Mouse (Mus musculus) limb, embryonic 11.5 days (tissue): Measurements from ENCODE around the gene Cirbp. TPM values are rescaled to one million over a fixed set of nuclear protein-coding genes. Genes with fewer than 3 reads are reported as not detected.

ENCODE experiments used
- ATAC-seq: fragments of 200-750 bp; cut with Nextera tagmentation; 2 replicates; pipeline ENCODE4 v1.8.0; 2017; ENCODE audit warnings: low read depth; ENCODE audit not compliant: insufficient number of reproducible peaks, low FRiP score, low TSS enrichment
- DNase-seq: peaks from one replicate; pipeline ENCODE4 v3.0.0-alpha.2; 2015; ENCODE audit warnings: low spot score
- H3K27ac ChIP-seq: fragments of 300-500 bp; sonication (generic); replicated peaks from 2 replicates; pipeline ENCODE4 v1.5.1; 2014; ENCODE audit warnings: low read depth, mild to moderate bottlenecking, low read length
- H3K27me3 ChIP-seq: fragments of 300-500 bp; sonication (generic); 2 replicates; pipeline ENCODE4 v1.6.1; 2014; ENCODE audit warnings: mild to moderate bottlenecking, low read length, mixed read lengths; ENCODE audit not compliant: control insufficient read depth, insufficient read depth
- H3K36me3 ChIP-seq: fragments of 300-500 bp; sonication (generic); 2 replicates; pipeline ENCODE4 v1.6.1; 2014; ENCODE audit warnings: mild to moderate bottlenecking, low read length, moderate library complexity, mixed read lengths; ENCODE audit not compliant: control insufficient read depth, insufficient read depth
- H3K4me1 ChIP-seq: fragments of 300-500 bp; sonication (generic); 2 replicates; pipeline ENCODE4 v1.6.1; 2014; ENCODE audit warnings: low read length, mixed read lengths; ENCODE audit not compliant: control insufficient read depth, insufficient read depth
- H3K4me2 ChIP-seq: fragments of 300-500 bp; sonication (generic); 2 replicates; pipeline ENCODE4 v1.6.1; 2014; ENCODE audit warnings: low read depth, mild to moderate bottlenecking, moderate library complexity; ENCODE audit not compliant: severe bottlenecking
- H3K4me3 ChIP-seq: fragments of 300-500 bp; sonication (generic); 2 replicates; pipeline ENCODE4 v1.5.1; 2014; ENCODE audit warnings: low read depth, low read length
- H3K9ac ChIP-seq: fragments of 300-500 bp; sonication (generic); 2 replicates; pipeline ENCODE4 v1.6.1; 2014; ENCODE audit warnings: mild to moderate bottlenecking, low read length
- H3K9me3 ChIP-seq: fragments of 300-500 bp; sonication (generic); 2 replicates; pipeline ENCODE4 v1.6.1; 2016; ENCODE audit warnings: low read length; ENCODE audit not compliant: control insufficient read depth
- WGBS: fragments of 180-500 bp; shearing (Covaris S2); extraction: QIAGEN DNeasy Blood & Tissue Kit; methylation state at CpG from one replicate; pipeline ENCODE4 v1.1.7; 2014; 5-methylcytosine and 5-hydroxymethylcytosine counted together
- polyA plus RNA-seq: library from polyadenylated mRNA; unstranded; fragments of >200 nt; fragmentation: Nextera tagmentation; extraction: Ambion mirVana; gene quantifications from 2 replicates; pipeline ENCODE4 v1.2.1, GENCODE M21; 2014

Gene Cirbp
- polyA plus RNA-seq, 1 experiment from 2014 or later = 68.1 TPM

GRCm38 (mm10) chr10:80174705-80175104 is 8.9 kb downstream of the Cirbp start:
- WGBS = 63% methylated on average over 2 of the region's 2 CpGs
- Histone ChIP-seq H3K9me3 (no peaks in the 10 kb centered on the region), H3K9ac (no peak overlapping the region), H3K4me3 (no peak overlapping the region), H3K27me3 (no peaks in the 10 kb centered on the region), H3K36me3 (peaks cover 19% of the 10 kb centered on the region), H3K4me1 (peaks cover 7% of the 10 kb centered on the region; the same call in 1 of the 2 replicates), H3K4me2 (no peak overlapping the region), H3K27ac (no peak overlapping the region)
- ATAC-seq (no peak), DNase-seq (peak; percentile 68)

- H3K27ac ChIP-seq = no peak overlapping the region
- H3K4me3 ChIP-seq = no peak overlapping the region
These were observed 9.9 kb downstream of the Cirbp start for GRCm38 (mm10) chr10:80175536-80176269.

GRCm38 (mm10) chr10:80176270-80176834 is 10.6 kb downstream of the Cirbp start:
- 82% methylated on average over 5 of the region's 5 CpGs for whole genome bisulfite sequencing
- Histone ChIP-seq H3K27ac (no peak overlapping the region), H3K27me3 (no peaks in the 10 kb centered on the region), H3K4me3 (no peak overlapping the region), H3K9ac (no peak overlapping the region), H3K4me2 (0 out of 2 replicates have a peak overlapping the region, but pooled peaks have one; percentile 3), H3K9me3 (no peaks in the 10 kb centered on the region), H3K4me1 (peaks cover 15% of the 10 kb centered on the region; the same call in 1 of the 2 replicates), H3K36me3 (peaks cover 6% of the 10 kb centered on the region)
- ATAC-seq (no peak), DNase-seq (no peak)

More at GRCm38 (mm10) chr10:80175536-80176269, 9.9 kb downstream of the Cirbp start:
- no peak overlapping the region for H3K4me2 ChIP-seq
- DNase-seq = peak; percentile 62
- ATAC-seq = 0 out of 2 replicates have a peak, but pooled peaks have one; percentile 14
- peaks cover 9% of the 10 kb centered on the region; the same call in 1 of the 2 replicates for H3K4me1 ChIP-seq
- H3K36me3 ChIP-seq = peaks cover 9% of the 10 kb centered on the region
- H3K9me3 ChIP-seq = no peaks in the 10 kb centered on the region
- H3K9ac ChIP-seq = no peak overlapping the region; the same call in 1 of the 2 replicates
- WGBS = 24% methylated on average over 4 of the region's 4 CpGs
- H3K27me3 ChIP-seq = no peaks in the 10 kb centered on the region

GRCm38 (mm10) chr10:80177441-80178279 is 11.9 kb downstream of the Cirbp start:
- no peak overlapping the region for H3K9ac ChIP-seq
- no peaks in the 10 kb centered on the region for H3K9me3 ChIP-seq
- no peak for DNase-seq
- 74% methylated on average over 7 of the region's 7 CpGs for WGBS
- H3K36me3 ChIP-seq = no peaks in the 10 kb centered on the region
- no peak overlapping the region for H3K27ac ChIP-seq
- H3K27me3 ChIP-seq = no peaks in the 10 kb centered on the region
- ATAC-seq = no peak
- no peak overlapping the region for H3K4me2 ChIP-seq
- no peak overlapping the region for H3K4me3 ChIP-seq
- peaks cover 13% of the 10 kb centered on the region; the same call in 1 of the 2 replicates for H3K4me1 ChIP-seq

GRCm38 (mm10) chr10:80179068-80180051 is 13.6 kb downstream of the Cirbp start, which contains the start of gene Efna2:
TSS of gene Efna2 (plus strand) at chr10:80179482.
- ATAC-seq (peak; percentile 63), DNase-seq (peak; percentile 75)
- H3K4me3 ChIP-seq = peak within 1 kb of the TSS; percentile 85
- H3K27ac ChIP-seq = peak within 1 kb of the TSS; percentile 44
- peak within 1 kb of the TSS; percentile 97 for H3K9ac ChIP-seq
- no peaks in the 10 kb centered on the region for H3K36me3 ChIP-seq
- peaks cover 13% of the 10 kb centered on the region; the same call in 1 of the 2 replicates for H3K4me1 ChIP-seq
- H3K27me3 ChIP-seq = no peaks in the 10 kb centered on the region
- WGBS = 2% methylated on average over 77 of the region's 106 CpGs
- no peaks in the 10 kb centered on the region for H3K9me3 ChIP-seq
- H3K4me2 ChIP-seq = peak within 1 kb of the TSS; percentile 55

GRCm38 (mm10) chr10:80180288-80180687 is 14.5 kb downstream of the Cirbp start:
- Histone ChIP-seq H3K36me3 (no peaks in the 10 kb centered on the region), H3K4me1 (peaks cover 16% of the 10 kb centered on the region), H3K9me3 (no peaks in the 10 kb centered on the region), H3K27me3 (no peaks in the 10 kb centered on the region), H3K4me3 (peak overlapping the region; percentile 85), H3K4me2 (peak overlapping the region; percentile 55), H3K27ac (peak overlapping the region; percentile 82), H3K9ac (peak overlapping the region; percentile 97)
- DNase-seq = no peak
- ATAC-seq = no peak
- WGBS = 40% methylated on average over 6 of the region's 6 CpGs

- WGBS = 11% methylated on average over 5 of the region's 5 CpGs
- ATAC-seq = no peak
- Histone ChIP-seq H3K36me3 (no peaks in the 10 kb centered on the region), H3K27ac (peak overlapping the region; percentile 82), H3K4me1 (peaks cover 14% of the 10 kb centered on the region), H3K9ac (peak overlapping the region; percentile 97), H3K4me2 (peak overlapping the region; percentile 55), H3K4me3 (peak overlapping the region; percentile 85), H3K27me3 (no peaks in the 10 kb centered on the region), H3K9me3 (no peaks in the 10 kb centered on the region)
- peak; percentile 65 for DNase-seq
These were observed 15.0 kb downstream of the Cirbp start for GRCm38 (mm10) chr10:80180823-80181222.
